Mouse (Mus musculus): ENCODE measurements around the gene Scn2b. TPM values are rescaled to one million over a fixed set of nuclear protein-coding genes. Genes with fewer than 3 reads are reported as not detected.
A peak's percentile ranks its signal among the peaks of the same experiment; 100 is the strongest.

The Scn2b gene
- total and polyA plus RNA-seq, 3 experiments: 0.07 TPM; not detected in 2

DNA sequence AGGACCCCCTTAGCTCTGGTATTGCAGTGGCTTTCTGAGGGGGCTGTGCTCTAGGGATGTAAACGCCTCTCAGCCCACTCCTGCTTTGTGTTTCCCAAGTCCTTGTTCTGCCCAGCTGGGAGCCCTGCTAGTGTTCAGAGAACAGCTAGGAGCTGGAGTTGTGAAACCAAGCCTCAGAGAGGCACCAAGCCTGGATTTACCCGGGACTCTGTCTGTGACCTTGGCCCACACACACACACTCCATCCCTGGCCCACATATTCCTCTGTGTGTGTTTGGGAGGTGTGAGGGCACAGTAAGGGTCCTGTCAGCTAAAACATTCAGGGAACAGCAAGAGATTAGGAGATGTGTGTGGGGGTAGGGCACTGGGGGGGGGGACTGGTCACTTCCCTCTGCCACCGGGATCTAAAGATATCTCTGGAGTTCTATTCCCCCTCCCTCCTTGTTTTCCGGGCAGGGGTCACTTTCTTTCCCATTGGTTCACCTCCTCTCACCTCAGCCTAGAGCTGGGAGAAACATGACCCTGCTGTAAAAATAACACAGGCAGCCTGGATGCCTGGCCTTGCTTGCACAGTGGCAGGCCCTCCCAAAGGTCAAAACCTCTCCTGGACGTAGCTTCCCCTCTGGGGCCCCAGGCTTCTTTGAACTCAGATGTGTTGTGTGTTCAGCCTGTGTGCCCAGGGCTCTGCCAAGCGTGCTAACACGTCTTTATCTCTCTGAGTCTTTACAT, 19.0 kb downstream of the Scn2b start:
- no peak for DNase-seq (ENCODE audit: extremely low read depth)
- dilution Hi-C loops (cut with MboI; ENCODE audit: extremely low pct_ligation_motif_present, extremely low pct_unique_long_range_greater_than_20kb, low sequenced_read_pairs): no loop called here

DNA sequence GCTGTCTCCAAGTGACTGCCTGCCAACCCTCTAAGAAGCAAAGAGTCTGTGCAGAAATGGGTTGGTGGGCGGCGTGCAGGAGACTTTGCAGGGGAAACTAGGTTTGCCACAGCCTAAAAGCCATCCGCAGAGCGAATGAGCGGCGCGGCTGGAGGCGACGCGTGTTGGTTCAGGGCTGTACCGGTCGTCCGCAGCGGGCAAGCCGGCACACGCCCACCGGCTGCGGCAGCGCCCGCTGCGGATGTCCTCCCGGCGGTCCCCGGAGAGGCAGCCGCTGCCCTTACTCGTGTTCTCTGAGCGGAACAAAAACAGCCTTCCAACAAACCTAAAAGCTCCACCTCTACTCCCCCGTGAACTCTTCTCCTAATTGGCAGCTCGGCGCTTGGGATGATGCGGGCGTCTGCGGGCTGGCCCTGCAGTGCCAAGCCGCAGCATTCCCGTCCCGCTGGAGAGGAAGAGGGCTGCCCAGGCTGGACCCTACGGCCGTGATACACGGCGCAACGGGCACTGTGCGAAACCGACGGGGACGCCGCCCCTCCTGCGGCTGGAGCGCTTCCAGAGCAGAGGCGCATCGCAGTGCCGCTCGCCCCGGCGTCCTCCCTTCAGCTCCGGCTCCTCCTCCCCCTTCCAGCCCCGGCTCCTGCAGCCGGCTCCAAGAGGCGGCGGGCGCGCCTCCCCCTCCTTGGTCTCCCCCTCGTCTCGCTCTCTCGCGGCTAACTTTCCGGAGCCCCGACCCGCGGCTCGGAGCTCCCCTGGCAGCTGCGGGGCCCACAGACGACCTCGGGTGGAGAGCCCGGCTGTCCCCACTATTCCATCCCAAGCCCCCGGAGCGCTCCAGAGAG, 20.8 kb downstream of the Scn2b start, which contains the start of gene Scn4b:
Gene Scn4b, plus strand, starts transcription at position 205 of the 842 bp plus-strand sequence.
- Histone ChIP-seq H3K4me1 (ENCODE audit: control insufficient read depth in 1 of 2, insufficient read depth in 2 of 2) (peaks cover 0 to 11% of the 10 kb centered on the region in 2 experiments; a peak in 2 of 4 replicates), H3K27me3 (replicated peaks) (peaks cover 96% of the 10 kb centered on the region), H3K4me2 (ENCODE audit: insufficient read depth, low read depth, poor library complexity, severe bottlenecking) (peak within 1 kb of the TSS; percentile 87), H3K9ac (ENCODE audit: insufficient read depth, low read depth) (0 out of 2 replicates have a peak within 1 kb of the TSS, but pooled peaks have one; percentile 9), H3K9me3 (replicated peaks; ENCODE audit: low read length) (no peaks in the 10 kb centered on the region), H3K4me3 (replicated peaks in 1 of 3; ENCODE audit: low read depth in 2 of 3, low read length in 2 of 3, poor library complexity in 1 of 3) (peak within 1 kb of the TSS in 2 of 3 experiments; percentile 12 to 59), H3K36me3 (replicated peaks in 1 of 2; ENCODE audit: control insufficient read depth in 1 of 2, insufficient read depth in 1 of 2, low read length in 1 of 2) (no peaks in the 10 kb centered on the region), H3K27ac (ENCODE audit: insufficient read depth, low read depth) (no peak within 1 kb of the TSS), H3K79me2 (replicated peaks; ENCODE audit: control insufficient read depth, extremely low read depth, insufficient read depth, poor library complexity, severe bottlenecking) (no peaks in the 10 kb centered on the region)
- dilution Hi-C loops (cut with MboI; ENCODE audit: extremely low pct_ligation_motif_present, extremely low pct_unique_long_range_greater_than_20kb, low sequenced_read_pairs) (no loop called here), in situ Hi-C loops (cut with MboI; ENCODE audit: low pct_ligation_motif_present, low pct_unique_long_range_greater_than_20kb, low sequenced_read_pairs) (no loop called here)
- DNase-seq (ENCODE audit: extremely low read depth): peak; percentile 11
- TF ChIP-seq UBTF (IDR thresholded peaks at IDR 0.05; ENCODE audit: low read depth, low read length) (peak; percentile 91), POLR2A (IDR thresholded peaks at IDR 0.05; ENCODE audit: low read depth, low read length) (no peak), NRF1 (IDR thresholded peaks at IDR 0.05; ENCODE audit: low read depth, low read length) (no peak), MXI1 (IDR thresholded peaks at IDR 0.05; ENCODE audit: low read depth, low read length) (no peak)

More for the DNA sequence above, 19.0 kb downstream of the Scn2b start:
- Histone ChIP-seq H3K4me1 (ENCODE audit: control insufficient read depth in 1 of 2, insufficient read depth in 2 of 2) (peaks cover 0 to 11% of the 10 kb centered on the region in 2 experiments; a peak in 2 of 4 replicates), H3K27ac (ENCODE audit: insufficient read depth, low read depth) (no peak overlapping the region), H3K9ac (ENCODE audit: insufficient read depth, low read depth) (no peak overlapping the region), H3K79me2 (replicated peaks; ENCODE audit: control insufficient read depth, extremely low read depth, insufficient read depth, poor library complexity, severe bottlenecking) (no peaks in the 10 kb centered on the region), H3K36me3 (replicated peaks in 1 of 2; ENCODE audit: control insufficient read depth in 1 of 2, insufficient read depth in 1 of 2, low read length in 1 of 2) (no peaks in the 10 kb centered on the region), H3K9me3 (replicated peaks; ENCODE audit: low read length) (no peaks in the 10 kb centered on the region), H3K27me3 (replicated peaks) (peaks cover 97% of the 10 kb centered on the region), H3K4me3 (replicated peaks in 1 of 3; ENCODE audit: low read depth in 2 of 3, low read length in 2 of 3, poor library complexity in 1 of 3) (no peak overlapping the region), H3K4me2 (ENCODE audit: insufficient read depth, low read depth, poor library complexity, severe bottlenecking) (no peak overlapping the region)
- in situ Hi-C loops (cut with MboI; ENCODE audit: low pct_ligation_motif_present, low pct_unique_long_range_greater_than_20kb, low sequenced_read_pairs): no loop called here
- TF ChIP-seq GABPA (IDR thresholded peaks at IDR 0.05; ENCODE audit: insufficient replicate concordance, low read depth, low read length) (no peak), ZKSCAN1 (IDR thresholded peaks at IDR 0.05; ENCODE audit: borderline replicate concordance, low read depth, low read length) (no peak), PAX5 (IDR thresholded peaks at IDR 0.05; ENCODE audit: low read length) (no peak), POLR2A (IDR thresholded peaks at IDR 0.05; ENCODE audit: low read depth, low read length) (no peak)

DNA sequence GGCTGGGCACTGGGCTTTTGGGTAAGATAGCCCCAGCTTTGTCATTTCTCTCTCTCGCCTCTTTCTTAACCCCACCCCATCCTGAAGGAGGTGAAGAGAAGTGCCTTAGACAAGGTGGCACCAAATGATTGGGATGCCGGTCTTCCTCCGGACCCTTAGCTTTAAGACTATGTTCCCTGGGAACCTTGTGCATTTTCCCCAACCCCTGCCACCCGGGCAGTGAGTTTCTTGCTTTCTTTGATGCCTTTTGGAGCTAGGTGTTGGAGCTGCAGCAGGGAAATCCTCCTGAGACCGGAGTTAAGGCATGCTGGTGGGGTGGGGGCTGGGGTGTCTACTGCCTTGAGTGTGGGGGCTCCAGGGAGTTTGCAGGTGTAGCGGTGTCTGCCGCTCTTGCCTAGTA, 21.5 kb downstream of the Scn2b start:
- peaks cover 0 to 11% of the 10 kb centered on the region in 2 experiments; a peak in 2 of 4 replicates for H3K4me1 ChIP-seq (ENCODE audit: control insufficient read depth in 1 of 2, insufficient read depth in 2 of 2)
- no peaks in the 10 kb centered on the region for H3K9me3 ChIP-seq (replicated peaks; ENCODE audit: low read length)
- H3K27me3 ChIP-seq (replicated peaks): peaks cover 97% of the 10 kb centered on the region
- peak overlapping the region; percentile 87 for H3K4me2 ChIP-seq (ENCODE audit: insufficient read depth, low read depth, poor library complexity, severe bottlenecking)
- dilution Hi-C loops (cut with MboI; ENCODE audit: extremely low pct_ligation_motif_present, extremely low pct_unique_long_range_greater_than_20kb, low sequenced_read_pairs) (no loop called here), in situ Hi-C loops (cut with MboI; ENCODE audit: low pct_ligation_motif_present, low pct_unique_long_range_greater_than_20kb, low sequenced_read_pairs) (no loop called here)
- TF ChIP-seq RCOR1 (conservative IDR thresholded peaks at IDR 0.05; ENCODE audit: low read depth, low read length) (no peak), MAX (IDR thresholded peaks at IDR 0.05; ENCODE audit: low read length) (no peak), BHLHE40 (IDR thresholded peaks at IDR 0.05; ENCODE audit: low read depth, low read length) (no peak), NELFE (IDR thresholded peaks at IDR 0.05; ENCODE audit: low read depth, low read length) (no peak), JUN (IDR thresholded peaks at IDR 0.05; ENCODE audit: insufficient read depth, low read depth, low read length) (no peak), HCFC1 (IDR thresholded peaks at IDR 0.05; ENCODE audit: low read depth, low read length) (no peak), JUND (conservative IDR thresholded peaks at IDR 0.05; ENCODE audit: low read depth, low read length) (no peak), SMC3 (IDR thresholded peaks at IDR 0.05; ENCODE audit: low read depth, low read length) (no peak), GABPA (IDR thresholded peaks at IDR 0.05; ENCODE audit: insufficient replicate concordance, low read depth, low read length) (no peak), CHD2 (IDR thresholded peaks at IDR 0.05; ENCODE audit: low read length) (no peak), USF1 (IDR thresholded peaks at IDR 0.05; ENCODE audit: low read depth, low read length) (no peak), IRF4 (IDR thresholded peaks at IDR 0.05; ENCODE audit: low read depth, low read length) (no peak), ZC3H11A (IDR thresholded peaks at IDR 0.05; ENCODE audit: low read depth, low read length) (no peak), USF2 (conservative IDR thresholded peaks at IDR 0.05; ENCODE audit: low read depth, low read length) (no peak)
- no peak for DNase-seq (ENCODE audit: extremely low read depth)
- peak overlapping the region in 1 of 3 experiments; percentile 59 for H3K4me3 ChIP-seq (replicated peaks in 1 of 3; ENCODE audit: low read depth in 2 of 3, low read length in 2 of 3, poor library complexity in 1 of 3)
- H3K9ac ChIP-seq (ENCODE audit: insufficient read depth, low read depth): no peak overlapping the region
- no peaks in the 10 kb centered on the region for H3K36me3 ChIP-seq (replicated peaks in 1 of 2; ENCODE audit: control insufficient read depth in 1 of 2, insufficient read depth in 1 of 2, low read length in 1 of 2)
- H3K79me2 ChIP-seq (replicated peaks; ENCODE audit: control insufficient read depth, extremely low read depth, insufficient read depth, poor library complexity, severe bottlenecking): no peaks in the 10 kb centered on the region
- H3K27ac ChIP-seq (ENCODE audit: insufficient read depth, low read depth): no peak overlapping the region

Data from CH12.LX (cell line).